Mouse (Mus musculus): ENCODE measurements around the gene Il17c. TPM values are rescaled to one million over a fixed set of nuclear protein-coding genes. Genes with fewer than 3 reads are reported as not detected.

Il17c gene
- total RNA-seq, 2 experiments from 2014 or later: not detected

- no peak for DNase-seq (ENCODE audit: low spot score)
These were observed 37.5 kb downstream of the Il17c start for GRCm38 (mm10) chr8:122459218-122459900.

- DNase-seq (ENCODE audit: low spot score): no peak
These were observed 38.2 kb downstream of the Il17c start for GRCm38 (mm10) chr8:122459990-122460389.

- DNase-seq (ENCODE audit: low spot score): peak; percentile 74
These were observed 39.0 kb downstream of the Il17c start, which contains the start of gene Snai3 for GRCm38 (mm10) chr8:122460524-122461472. Gene Snai3, minus strand, starts transcription at chr8:122460733.

GRCm38 (mm10) chr8:122461473-122462148 is 39.8 kb downstream of the Il17c start:
- no peak for DNase-seq (ENCODE audit: low spot score)

- DNase-seq (ENCODE audit: low spot score): no peak
These were observed 40.7 kb downstream of the Il17c start for GRCm38 (mm10) chr8:122462510-122462909.

GRCm38 (mm10) chr8:122463651-122464640 is 42.1 kb downstream of the Il17c start:
- no peak for DNase-seq (ENCODE audit: low spot score)

GRCm38 (mm10) chr8:122464985-122465384 is 43.2 kb downstream of the Il17c start:
- DNase-seq (ENCODE audit: low spot score): no peak

GRCm38 (mm10) chr8:122467816-122468215 is 46.0 kb downstream of the Il17c start:
- DNase-seq (ENCODE audit: low spot score): no peak

- no peak for DNase-seq (ENCODE audit: low spot score)
These were observed 47.6 kb downstream of the Il17c start for GRCm38 (mm10) chr8:122469407-122469806.

GRCm38 (mm10) chr8:122469965-122470364 is 48.1 kb downstream of the Il17c start:
- no peak for DNase-seq (ENCODE audit: low spot score)

- DNase-seq (ENCODE audit: low spot score): no peak
These were observed 48.9 kb downstream of the Il17c start for GRCm38 (mm10) chr8:122470691-122471090.

Small RNA genes lying within 50 kb of the gene (microRNA-seq; reads per million reads assigned to microRNA genes)
- gene Gm24366: not detected

Other genes with a start within 250 kb of the Il17c start
- gene Zfpm1, start 139.9 kb upstream of the Il17c start, total RNA-seq (2021): 1 to 10 TPM; 6.6 to 7.5 TPM
- gene Trhr2, start 61.3 kb upstream of the Il17c start, total RNA-seq (2021): not detected
- gene Zc3h18, start 45.4 kb upstream of the Il17c start, total RNA-seq (2021): 10 to 100 TPM; 26.5 to 27.9 TPM
- 1 to 10 TPM; 4.5 to 8.6 TPM for gene Cyba, start 10.9 kb downstream of the Il17c start, total RNA-seq (2021)
- 1 to 10 TPM; 3.9 to 5.6 TPM for gene Mvd, start 21.4 kb downstream of the Il17c start, total RNA-seq (2021)
- gene Snai3, start 38.7 kb downstream of the Il17c start, total RNA-seq (2021): 10 to 100 TPM in 1 of 2 experiments, 1 to 10 TPM in 1; 5.7 to 14.7 TPM
- gene Rnf166, start 54.0 kb downstream of the Il17c start, total RNA-seq (2021): 10 to 100 TPM; 35.0 to 37.7 TPM
- gene Ctu2, start 54.1 kb downstream of the Il17c start, total RNA-seq (2021): 1 to 10 TPM; 6.3 to 7.6 TPM
- gene Piezo1, start 129.3 kb downstream of the Il17c start, total RNA-seq (2021): 10 to 100 TPM; 11.5 to 13.2 TPM
- under 1 TPM; 0.30 to 0.66 TPM for gene Cdt1, start 146.0 kb downstream of the Il17c start, total RNA-seq (2021)
- 10 to 100 TPM; 39.6 to 40.1 TPM for gene Aprt, start 154.9 kb downstream of the Il17c start, total RNA-seq (2021)
- gene Galns, start 189.4 kb downstream of the Il17c start, total RNA-seq (2021): 1 to 10 TPM; 1.0 to 1.1 TPM
- 10 to 100 TPM; 39.9 to 46.1 TPM for gene Trappc2l, start 189.6 kb downstream of the Il17c start, total RNA-seq (2021)
- not detected for gene Pabpn1l, start 200.7 kb downstream of the Il17c start, total RNA-seq (2021)